ENCODE assay signal across 14 mouse cellular contexts in genomic region chr1:68466390-68466960, GRCm38 (mm10).
"Had no signal": no experiment of that assay in that cellular context is flagged by ENCODE, and none has a peak within 500 bp of the region (broad histone marks: within the 10 kb centered on the region; RNA-seq: fewer than 3 reads in every experiment).

No protein-coding gene starts in this region.

- H3K4me3 ChIP-seq: left cerebral cortex, adult 2 months; limb, embryonic 15.5 days; midbrain, embryonic 13.5 days; myocyte; neural tube, embryonic 15.5 days had no signal

- H3K36me3 ChIP-seq: limb, embryonic 15.5 days; midbrain, embryonic 13.5 days; neural tube, embryonic 15.5 days had no signal

- ATAC-seq: intestine, postnatal 0 days; midbrain, embryonic 13.5 days had no signal

- H3K9ac ChIP-seq: limb, embryonic 15.5 days; liver, embryonic 14.5 days; midbrain, embryonic 13.5 days; neural tube, embryonic 15.5 days had no signal

- H3K9me3 ChIP-seq: limb, embryonic 15.5 days; midbrain, embryonic 13.5 days; neural tube, embryonic 15.5 days had no signal

- H3K4me2 ChIP-seq: limb, embryonic 15.5 days; midbrain, embryonic 13.5 days; neural tube, embryonic 15.5 days had no signal

- H3K4me1 ChIP-seq: limb, embryonic 15.5 days; neural tube, embryonic 15.5 days had no signal

- DNase-seq: kidney, adult 9 months; kidney, postnatal 10 days; lung, adult 18-20 months; right cerebral cortex, postnatal 4 days; spleen, adult 18-20 months; thymus, adult 18-20 months; thymus, postnatal 25 days had no signal

- H3K27ac ChIP-seq: left cerebral cortex, adult 2 months; limb, embryonic 15.5 days; liver, embryonic 14.5 days; midbrain, embryonic 13.5 days; neural tube, embryonic 15.5 days had no signal

- H3K27me3 ChIP-seq: limb, embryonic 15.5 days; midbrain, embryonic 13.5 days; neural tube, embryonic 15.5 days had no signal
